Mouse (Mus musculus) right cerebral cortex, adult 2 months (tissue): ENCODE measurements at regions not wholly inside any gene's neighbourhood (a gene's known extent, or its start where the extent isn't known, plus 50 kb on each side); places are given as distances from the start of the nearest gene placed in this dataset.
A peak's percentile ranks its signal among the peaks of the same experiment; 100 is the strongest.

ENCODE experiments used
- DNase-seq, 2 experiments: peaks; one replicate each; pipeline ENCODE4 v3.0.0; 2021 to 2022; ENCODE audit warnings: low spot score in 2 of 2

DNA sequence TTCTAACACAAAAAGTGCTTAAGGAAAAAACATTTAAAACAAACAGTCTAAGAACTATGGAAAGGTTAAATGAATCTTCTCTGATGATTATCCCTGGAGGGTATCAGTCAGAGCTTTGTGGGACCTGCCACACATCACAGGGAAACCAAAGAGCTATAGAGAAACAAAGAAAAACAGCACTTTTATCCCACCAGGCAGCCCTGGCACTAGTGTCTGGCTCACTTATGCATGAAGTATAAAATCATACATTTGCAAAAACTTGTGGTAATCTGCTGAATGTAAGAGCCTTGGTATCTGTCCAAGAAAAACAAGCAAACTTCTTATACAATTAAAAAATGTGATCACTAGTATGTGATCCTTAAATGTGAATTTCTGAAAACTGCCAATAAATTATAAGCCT, 972.4 kb upstream of the Ctnnd2 start:
- no peak for DNase-seq

- DNase-seq, result peak; percentile 8 to 12
These were observed 948.7 kb upstream of the Ctnnd2 start for GRCm38 (mm10) chr15:29223667-29224066.

GRCm38 (mm10) chr15:29226889-29227288, 945.5 kb upstream of the Ctnnd2 start:
- DNase-seq, result no peak

DNA sequence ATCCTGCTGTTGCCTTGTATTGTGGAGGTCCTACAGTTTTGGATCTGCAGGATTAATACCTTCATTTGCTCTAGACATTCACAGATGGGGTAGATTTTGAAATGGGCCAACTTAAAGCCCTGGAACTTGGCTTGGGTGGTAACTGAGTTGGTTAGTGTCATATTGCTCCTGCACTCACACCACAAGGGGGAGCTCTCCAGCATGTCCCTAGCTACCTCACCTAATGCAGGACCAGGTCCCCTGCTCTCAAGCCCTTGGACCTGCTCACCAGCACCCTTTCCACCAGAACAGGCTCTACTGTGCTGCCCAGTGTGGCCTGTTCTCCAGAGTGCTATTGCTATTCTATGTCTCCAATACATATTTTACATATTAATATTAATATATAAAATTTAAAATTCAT, 937.8 kb upstream of the Ctnnd2 start:
- DNase-seq, result no peak

DNA sequence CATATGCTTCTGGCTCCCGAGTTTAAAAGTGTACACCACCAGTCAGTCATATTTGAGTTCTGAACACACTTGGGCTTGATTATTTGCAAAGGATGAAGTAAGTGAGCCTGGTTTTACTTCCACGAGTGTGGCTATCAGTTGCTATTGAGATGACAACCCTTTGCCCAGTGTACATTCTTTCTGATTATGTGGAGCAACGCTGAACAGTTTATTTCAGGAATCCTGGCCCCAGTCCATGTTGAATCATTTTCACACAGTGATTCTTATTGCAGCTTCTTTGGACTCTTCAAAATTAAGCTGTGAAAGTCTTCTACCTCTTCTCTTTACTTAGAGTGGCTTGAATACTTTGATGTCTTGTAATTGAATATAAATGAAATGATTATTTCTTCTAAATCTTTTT, 917.2 kb upstream of the Ctnnd2 start:
- peak; percentile 37 to 48 for DNase-seq

DNA sequence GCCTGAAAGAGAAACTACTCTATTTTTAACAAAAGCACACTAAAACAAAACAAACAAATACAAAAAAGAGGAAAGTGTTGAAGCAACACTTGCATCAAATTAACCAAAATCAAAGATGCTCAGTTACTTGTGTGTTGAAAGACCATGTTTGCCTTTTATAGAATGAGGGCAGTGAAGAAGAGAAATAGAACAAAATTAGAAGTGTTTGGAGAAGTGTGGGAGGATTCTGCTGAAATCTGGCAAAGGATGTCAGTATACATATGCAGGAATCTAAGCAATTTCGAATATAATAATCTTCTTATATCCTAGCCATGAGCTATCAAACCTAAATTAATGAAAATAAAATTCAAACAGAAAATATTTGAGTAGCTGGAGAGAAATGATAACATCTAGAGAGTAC, 905.6 kb upstream of the Ctnnd2 start:
- no peak for DNase-seq

- no peak for DNase-seq
These were observed 875.9 kb upstream of the Ctnnd2 start for GRCm38 (mm10) chr15:29296454-29296853.
